Mouse (Mus musculus) spleen, adult 2 months (tissue): ENCODE data around the gene Arhgap17.

Experiments used
- CTCF ChIP-seq: fragments of 200-500 bp; IDR thresholded peaks from 2 replicates; pipeline ENCODE4 v1.5.1; 2011; ENCODE audit warnings: mild to moderate bottlenecking, inconsistent platforms; ENCODE audit not compliant: insufficient read depth, insufficient read length, insufficient replicate concordance; ENCODE audit errors: extremely low read depth
- POLR2A ChIP-seq: fragments of 200-500 bp; IDR thresholded peaks from 2 replicates; pipeline ENCODE4 v1.6.1; 2011; ENCODE audit warnings: low read depth, low read length, inconsistent platforms

- no peak for TF ChIP-seq CTCF
- no peak for TF ChIP-seq POLR2A
These were observed 16.6 kb downstream of the Arhgap17 start for GRCm38 (mm10) chr7:123353081-123353480.
